In genomic region chr10:128218387-128219117, GRCm38 (mm10) we compare ENCODE assay signal across 39 mouse cellular contexts. TPM values are rescaled to one million over a fixed set of nuclear protein-coding genes. Genes with fewer than 3 reads are reported as not detected.
DNase-seq lines count a peak whose midpoint lies in the region; ATAC-seq and TF ChIP-seq lines count a peak whose summit lies in the region.
"Had no signal": no experiment of that assay in that cellular context is flagged by ENCODE, and none has a peak within 500 bp of the region (broad histone marks: within the 10 kb centered on the region; RNA-seq: fewer than 3 reads in every experiment).

No protein-coding gene starts in this region.

- no peaks in the 10 kb centered on the region for H3K9me3 ChIP-seq in MEL (replicated peaks; ENCODE audit: insufficient read depth, low read length)
- no peaks in the 10 kb centered on the region for H3K9me3 ChIP-seq in liver, embryonic 13.5 days (replicated peaks)
- H3K9me3 ChIP-seq: embryonic facial prominence, embryonic 12.5 days; G1E; heart, embryonic 12.5 days; hindbrain, embryonic 15.5 days; limb, embryonic 13.5 days; midbrain, embryonic 10.5 days; midbrain, embryonic 15.5 days had no signal

- peak; percentile 87 for DNase-seq in MEL (ENCODE audit: low read depth, low spot score)
- DNase-seq in liver, embryonic 13.5 days, result peak; percentile 42
- DNase-seq in cerebellum, postnatal 14 days, result no peak
- no peak for DNase-seq in cerebellum, adult 2 months
- DNase-seq in spleen, postnatal 10 days (ENCODE audit: low spot score in 2 of 2), result no peak
- DNase-seq: adrenal gland, postnatal 14 days; cerebellum, adult 18-20 months; cerebellum, postnatal 25 days; embryo, embryonic 11 days; gastrocnemius, adult 2 months; heart, adult 2 months; kidney, adult 11 months; kidney, postnatal 25 days; lung, adult 2 months; lung, postnatal 10 days; thymus, postnatal 14 days had no signal

- TF ChIP-seq POLR2A in MEL (IDR thresholded peaks at IDR 0.05; ENCODE audit: control insufficient read depth in 1 of 2, insufficient read depth in 1 of 2, low read depth in 1 of 2, low read length in 2 of 2, poor library complexity in 1 of 2), result no peak
- no peak for TF ChIP-seq POLR2A in cerebellum, adult 2 months (IDR thresholded peaks at IDR 0.05; ENCODE audit: borderline replicate concordance, insufficient read depth, low read length)

- TF ChIP-seq EP300 in MEL (IDR thresholded peaks at IDR 0.05; ENCODE audit: low read depth in 1 of 2, low read length in 2 of 2), result peak; percentile 90 to 94

- no peak for TF ChIP-seq CTCF in MEL (IDR thresholded peaks at IDR 0.05 in 2 of 3, conservative IDR thresholded peaks at IDR 0.05 in 1 of 3; ENCODE audit: control insufficient read depth in 1 of 3, insufficient read depth in 1 of 3, low read depth in 2 of 3, low read length in 3 of 3, poor library complexity in 1 of 3, severe bottlenecking in 1 of 3)
- TF ChIP-seq CTCF in cerebellum, adult 2 months (IDR thresholded peaks at IDR 0.05; ENCODE audit: borderline replicate concordance, insufficient read depth, low read depth, low read length), result no peak

- H3K79me2 ChIP-seq in MEL (ENCODE audit: control insufficient read depth, insufficient read depth, low read length, poor library complexity), result no peaks in the 10 kb centered on the region

- no peak for TF ChIP-seq RAD21 in MEL (IDR thresholded peaks at IDR 0.05; ENCODE audit: low read depth, low read length)

- peaks cover 4 to 18% of the 10 kb centered on the region in 2 experiments for H3K4me1 ChIP-seq in MEL (ENCODE audit: control insufficient read depth in 1 of 2, insufficient read depth in 2 of 2, low read length in 2 of 2)
- peaks cover 32% of the 10 kb centered on the region for H3K4me1 ChIP-seq in liver, embryonic 13.5 days (replicated peaks)
- H3K4me1 ChIP-seq in cerebellum, adult 2 months (ENCODE audit: control insufficient read depth, insufficient read depth, low read length), result no peaks in the 10 kb centered on the region; the same call in 1 of the 2 replicates
- H3K4me1 ChIP-seq: embryonic facial prominence, embryonic 12.5 days; heart, embryonic 12.5 days; hindbrain, embryonic 15.5 days; limb, embryonic 13.5 days; midbrain, embryonic 15.5 days had no signal

- ATAC-seq in erythroblast, adult 5-6 weeks (replicated peaks; ENCODE audit: low FRiP score, poor library complexity, severe bottlenecking), result peak; percentile 69
- peak; percentile 88 for ATAC-seq in liver, embryonic 13.5 days (ENCODE audit: low read depth)
- peak; percentile 93 for ATAC-seq in megakaryocyte progenitor cell, adult 5-6 weeks (replicated peaks; ENCODE audit: poor library complexity)
- ATAC-seq: forebrain, embryonic 16.5 days; inflammation-experienced regulatory T-cells, adult 6 months; midbrain, embryonic 15.5 days had no signal

- peak overlapping the region; percentile 45 to 61 for H3K4me3 ChIP-seq in MEL (ENCODE audit: control insufficient read depth in 1 of 2, insufficient read depth in 1 of 2, low read depth in 2 of 2, low read length in 2 of 2)
- no peak overlapping the region for H3K4me3 ChIP-seq in liver, embryonic 13.5 days (replicated peaks)
- H3K4me3 ChIP-seq in cerebellum, adult 2 months (replicated peaks; ENCODE audit: insufficient read depth, low read depth, low read length), result no peak overlapping the region
- H3K4me3 ChIP-seq: embryonic facial prominence, embryonic 12.5 days; gastrocnemius, adult 2 months; heart, adult 2 months; heart, embryonic 12.5 days; hindbrain, embryonic 15.5 days; limb, embryonic 13.5 days; midbrain, embryonic 10.5 days; midbrain, embryonic 15.5 days had no signal

- H3K36me3 ChIP-seq in MEL (ENCODE audit: control insufficient read depth in 1 of 2, insufficient read depth in 2 of 2, low read length in 2 of 2), result peaks cover 0 to 10% of the 10 kb centered on the region in 2 experiments; a peak in 2 of 4 replicates
- no peaks in the 10 kb centered on the region for H3K36me3 ChIP-seq in liver, embryonic 13.5 days
- H3K36me3 ChIP-seq: embryonic facial prominence, embryonic 12.5 days; G1E; heart, embryonic 12.5 days; hindbrain, embryonic 15.5 days; limb, embryonic 13.5 days; midbrain, embryonic 10.5 days; midbrain, embryonic 15.5 days had no signal

- 0 out of 2 replicates have a peak overlapping the region, but pooled peaks have one; percentile 8 for H3K4me2 ChIP-seq in liver, embryonic 13.5 days
- H3K4me2 ChIP-seq: embryonic facial prominence, embryonic 12.5 days; heart, embryonic 12.5 days; hindbrain, embryonic 15.5 days; limb, embryonic 13.5 days; midbrain, embryonic 15.5 days had no signal

- WGBS in liver, embryonic 13.5 days (ENCODE audit: insufficient replicate concordance), result 67% methylated on average over 18 of the region's 18 CpGs
- 94% methylated on average over 18 of the region's 18 CpGs for WGBS in cerebellum, adult 2 months

- peak overlapping the region; percentile 87 for H3K27ac ChIP-seq in MEL (ENCODE audit: control insufficient read depth, low read depth, low read length)
- H3K27ac ChIP-seq in liver, embryonic 13.5 days, result peak overlapping the region; percentile 80
- H3K27ac ChIP-seq in cerebellum, adult 2 months (ENCODE audit: insufficient read depth, low read length), result no peak overlapping the region
- H3K27ac ChIP-seq: embryonic facial prominence, embryonic 12.5 days; gastrocnemius, adult 2 months; heart, adult 2 months; hindbrain, embryonic 15.5 days; limb, embryonic 13.5 days; macrophage; midbrain, embryonic 10.5 days; midbrain, embryonic 15.5 days had no signal

- no peaks in the 10 kb centered on the region for H3K27me3 ChIP-seq in MEL (ENCODE audit: control insufficient read depth in 1 of 2, insufficient read depth in 2 of 2, low read length in 2 of 2)
- H3K27me3 ChIP-seq in liver, embryonic 13.5 days, result peaks cover 3% of the 10 kb centered on the region; the same call in 1 of the 2 replicates
- H3K27me3 ChIP-seq in cerebellum, adult 2 months (ENCODE audit: control insufficient read depth, insufficient read depth, low read length), result no peaks in the 10 kb centered on the region
- H3K27me3 ChIP-seq: midbrain, embryonic 15.5 days had no signal

- peak overlapping the region; percentile 63 for H3K9ac ChIP-seq in MEL (ENCODE audit: control insufficient read depth, low read depth, low read length, poor library complexity, severe bottlenecking)
- peak overlapping the region; percentile 14; the same call in 1 of the 2 replicates for H3K9ac ChIP-seq in liver, embryonic 13.5 days
- H3K9ac ChIP-seq: embryonic facial prominence, embryonic 12.5 days; heart, embryonic 12.5 days; hindbrain, embryonic 15.5 days; limb, embryonic 13.5 days; midbrain, embryonic 15.5 days had no signal

RNA-seq across cellular contexts. Expression of gene Spryd4, which starts 6.9 kb away (rescaled TPM):
- 13.8 and 17.2 TPM in 2 replicates for total RNA-seq in MEL (2012; rRNA removed)
- 10 to 100 TPM in 1 of 2 experiments, not detected in 1; 19.6 TPM for polyA plus RNA-seq in MEL (2012; ENCODE audit: insufficient read depth in 1 of 2, insufficient read length in 2 of 2, low read depth in 1 of 2, low replicate concordance in 2 of 2, missing spikeins in 1 of 2)
- total RNA-seq in erythroblast, adult 5-6 weeks (2015; ENCODE audit: low replicate concordance), result 6.3 and 6.7 TPM in 2 replicates
- total RNA-seq in erythroblast, adult 5-6 weeks (2017; ENCODE audit: low replicate concordance), result 1.4 and 3.1 TPM in 2 replicates
- polyA plus RNA-seq in liver, embryonic 13.5 days (2015; fragmentation: Nextera tagmentation; extraction: Ambion mirVana), result 24.1 and 24.7 TPM in 2 replicates
- 16.1 and 20.4 TPM in 2 replicates for total RNA-seq in megakaryocyte progenitor cell, adult 5-6 weeks (2015)
- 15.6 and 20.0 TPM in 2 replicates for total RNA-seq in megakaryocyte progenitor cell, adult 5-6 weeks (2017)
- 13.5 and 15.6 TPM in 2 replicates for polyA plus RNA-seq in cerebellum, adult 2 months (2012; rRNA removed)

RNA-seq across cellular contexts. Expression of gene Mip, which starts 7.1 kb away (rescaled TPM):
- not detected in 2 replicates for total RNA-seq in MEL (2012; rRNA removed)
- under 1 TPM in 1 of 2 experiments, not detected in 1; 0.04 TPM for polyA plus RNA-seq in MEL (2012; ENCODE audit: insufficient read depth in 1 of 2, insufficient read length in 2 of 2, low read depth in 1 of 2, low replicate concordance in 2 of 2, missing spikeins in 1 of 2)
- not detected in 2 replicates for total RNA-seq in erythroblast, adult 5-6 weeks (2015; ENCODE audit: low replicate concordance)
- total RNA-seq in erythroblast, adult 5-6 weeks (2017; ENCODE audit: low replicate concordance), result 0.84 and 0.85 TPM in 2 replicates
- 0.09 TPM in 1 of 2 replicates, not detected in the other for polyA plus RNA-seq in liver, embryonic 13.5 days (2015; fragmentation: Nextera tagmentation; extraction: Ambion mirVana)
- total RNA-seq in megakaryocyte progenitor cell, adult 5-6 weeks (2015), result 0.22 and 0.32 TPM in 2 replicates
- total RNA-seq in megakaryocyte progenitor cell, adult 5-6 weeks (2017), result 0.10 and 0.29 TPM in 2 replicates
- polyA plus RNA-seq in cerebellum, adult 2 months (2012; rRNA removed), result not detected in 2 replicates
- total RNA-seq: adrenal gland, postnatal 14 days; gastrocnemius, adult 2 months; gastrocnemius, postnatal 4 days; heart, adult 2 months; layer of hippocampus, adult 18-20 months; layer of hippocampus, postnatal 14 days; left cerebral cortex, adult 8-10 months; left cerebral cortex, postnatal 36 days; neutrophil, adult 5-6 weeks had no signal
- polyA plus RNA-seq: forebrain, embryonic 16.5 days; heart, adult 2 months; heart, embryonic 12.5 days; heart, postnatal 0 days; hindbrain, embryonic 15.5 days; inflammation-experienced regulatory T-cells, adult 6 months; kidney, embryonic 14.5 days; lung, adult 2 months; macrophage; spleen, adult 2 months; stomach, embryonic 14.5 days had no signal

RNA-seq across cellular contexts. Expression of gene Timeless, which starts 13.3 kb away (rescaled TPM):
- total RNA-seq in MEL (2012; rRNA removed), result 49.3 and 50.2 TPM in 2 replicates
- polyA plus RNA-seq in MEL (2012; ENCODE audit: insufficient read depth in 1 of 2, insufficient read length in 2 of 2, low read depth in 1 of 2, low replicate concordance in 2 of 2, missing spikeins in 1 of 2), result 100 to 1,000 TPM in 1 of 2 experiments, 10 to 100 TPM in 1; 89.8 to 627 TPM
- total RNA-seq in erythroblast, adult 5-6 weeks (2015; ENCODE audit: low replicate concordance), result 4.0 and 6.3 TPM in 2 replicates
- total RNA-seq in erythroblast, adult 5-6 weeks (2017; ENCODE audit: low replicate concordance), result 39.4 and 44.5 TPM in 2 replicates
- polyA plus RNA-seq in liver, embryonic 13.5 days (2015; fragmentation: Nextera tagmentation; extraction: Ambion mirVana), result 34.8 and 37.4 TPM in 2 replicates
- total RNA-seq in megakaryocyte progenitor cell, adult 5-6 weeks (2015), result 23.7 and 33.8 TPM in 2 replicates
- 70.4 and 86.5 TPM in 2 replicates for total RNA-seq in megakaryocyte progenitor cell, adult 5-6 weeks (2017)
- 6.3 and 6.6 TPM in 2 replicates for polyA plus RNA-seq in cerebellum, adult 2 months (2012; rRNA removed)

RNA-seq across cellular contexts. Expression of gene Gls2, which starts 24.3 kb away (rescaled TPM):
- 11.8 and 15.6 TPM in 2 replicates for total RNA-seq in MEL (2012; rRNA removed)
- polyA plus RNA-seq in MEL (2012; ENCODE audit: insufficient read depth in 1 of 2, insufficient read length in 2 of 2, low read depth in 1 of 2, low replicate concordance in 2 of 2, missing spikeins in 1 of 2), result 10 to 100 TPM in 1 of 2 experiments, not detected in 1; 17.8 TPM
- 3.8 TPM in 2 replicates for total RNA-seq in erythroblast, adult 5-6 weeks (2015; ENCODE audit: low replicate concordance)
- total RNA-seq in erythroblast, adult 5-6 weeks (2017; ENCODE audit: low replicate concordance), result 0.60 and 0.84 TPM in 2 replicates
- polyA plus RNA-seq in liver, embryonic 13.5 days (2015; fragmentation: Nextera tagmentation; extraction: Ambion mirVana), result 1.9 and 2.2 TPM in 2 replicates
- total RNA-seq in megakaryocyte progenitor cell, adult 5-6 weeks (2015), result 1.2 and 1.4 TPM in 2 replicates
- 0.67 and 3.6 TPM in 2 replicates for total RNA-seq in megakaryocyte progenitor cell, adult 5-6 weeks (2017)
- 68.3 and 77.7 TPM in 2 replicates for polyA plus RNA-seq in cerebellum, adult 2 months (2012; rRNA removed)
- total RNA-seq: neutrophil, adult 5-6 weeks had no signal
- polyA plus RNA-seq: macrophage had no signal

RNA-seq across cellular contexts. Expression of gene Apon, which starts 35.3 kb away (rescaled TPM):
- total RNA-seq in MEL (2012; rRNA removed), result 0.27 and 0.46 TPM in 2 replicates
- under 1 TPM in 1 of 2 experiments, not detected in 1; 0.46 TPM for polyA plus RNA-seq in MEL (2012; ENCODE audit: insufficient read depth in 1 of 2, insufficient read length in 2 of 2, low read depth in 1 of 2, low replicate concordance in 2 of 2, missing spikeins in 1 of 2)
- 1.7 TPM in 1 of 2 replicates, not detected in the other for total RNA-seq in erythroblast, adult 5-6 weeks (2015; ENCODE audit: low replicate concordance)
- total RNA-seq in erythroblast, adult 5-6 weeks (2017; ENCODE audit: low replicate concordance), result 1.5 TPM in 1 of 2 replicates, not detected in the other
- polyA plus RNA-seq in liver, embryonic 13.5 days (2015; fragmentation: Nextera tagmentation; extraction: Ambion mirVana), result 0.31 and 0.49 TPM in 2 replicates
- 0.10 TPM in 1 of 2 replicates, not detected in the other for total RNA-seq in megakaryocyte progenitor cell, adult 5-6 weeks (2015)
- 0.08 and 0.20 TPM in 2 replicates for total RNA-seq in megakaryocyte progenitor cell, adult 5-6 weeks (2017)
- not detected in 2 replicates for polyA plus RNA-seq in cerebellum, adult 2 months (2012; rRNA removed)
- total RNA-seq: gastrocnemius, adult 2 months; heart, adult 2 months; hematopoietic stem cell, adult 5-6 weeks; layer of hippocampus, adult 18-20 months; layer of hippocampus, postnatal 14 days; left cerebral cortex, adult 8-10 months; left cerebral cortex, postnatal 36 days had no signal
- polyA plus RNA-seq: forebrain, embryonic 16.5 days; G1E; heart, adult 2 months; heart, postnatal 0 days; macrophage; midbrain, embryonic 15.5 days had no signal

Comparison
In these comparisons a context has a peak if more than half of its experiments do, and no peak if none do; other contexts are left out.
1. DNase-seq: peak in MEL (single experiment) and liver, embryonic 13.5 days (single experiment); none in cerebellum, postnatal 14 days (0 of 2), cerebellum, adult 2 months (0 of 2) and spleen, postnatal 10 days (0 of 2).
2. H3K4me3 ChIP-seq: peak in MEL (2 of 2); none in liver, embryonic 13.5 days (single experiment) and cerebellum, adult 2 months (single experiment).
3. Peak in every context shown above with its lines, with median percentiles within 50 percentile points of each other: ATAC-seq.